Mouse (Mus musculus) limb, embryonic 10.5 days (tissue): ENCODE measurements around the gene Gm5136. TPM values are rescaled to one million over a fixed set of nuclear protein-coding genes. Genes with fewer than 3 reads are reported as not detected.

ENCODE experiments used
- DNase-seq: peaks from one replicate; pipeline ENCODE4 v3.0.0-alpha.2; 2017; ENCODE audit warnings: low spot score
- H3K27ac ChIP-seq: fragments of 300-500 bp; sonication (generic); 2 replicates; pipeline ENCODE4 v1.5.1; 2016; ENCODE audit warnings: mild to moderate bottlenecking
- H3K27me3 ChIP-seq: fragments of 300-500 bp; sonication (generic); 2 replicates; pipeline ENCODE4 v1.6.1; 2016; ENCODE audit warnings: low read depth, mild to moderate bottlenecking; ENCODE audit not compliant: poor library complexity, severe bottlenecking
- H3K36me3 ChIP-seq: fragments of 300-500 bp; sonication (generic); 2 replicates; pipeline ENCODE4 v1.6.1; 2016; ENCODE audit warnings: mild to moderate bottlenecking, moderate library complexity
- H3K4me1 ChIP-seq: fragments of 300-500 bp; sonication (generic); 2 replicates; pipeline ENCODE4 v1.6.1; 2016
- H3K4me3 ChIP-seq: fragments of 300-500 bp; sonication (generic); 2 replicates; pipeline ENCODE4 v1.5.1; 2016; ENCODE audit warnings: mild to moderate bottlenecking, moderate library complexity
- H3K9me3 ChIP-seq: fragments of 300-500 bp; sonication (generic); replicated peaks from 2 replicates; pipeline ENCODE4 v1.6.1; 2016; ENCODE audit warnings: mild to moderate bottlenecking
- WGBS: fragments of 180-500 bp; shearing (Covaris S2); methylation state at CpG from one replicate; pipeline ENCODE4 v1.1.7; 2016; 5-methylcytosine and 5-hydroxymethylcytosine counted together
- polyA plus RNA-seq: library from polyadenylated mRNA; unstranded; fragments of >200 nt; fragmentation: Nextera tagmentation; extraction: Ambion mirVana; gene quantifications from 2 replicates; pipeline ENCODE4 v1.2.1, GENCODE M21; 2016

Gm5136 gene
- polyA plus RNA-seq, result not detected in 2 replicates

GRCm38 (mm10) chr10:108699946-108700345 lies at the start of gene Gm5136:
Gm5136 (minus strand) TSS chr10:108700160.
- H3K27ac ChIP-seq, result no peak within 1 kb of the TSS
- DNase-seq, result no peak
- H3K36me3 ChIP-seq, result no peaks in the 10 kb centered on the region
- no peaks in the 10 kb centered on the region for H3K9me3 ChIP-seq
- 92% methylated on average over 9 of the region's 9 CpGs for WGBS
- no peaks in the 10 kb centered on the region for H3K4me1 ChIP-seq
- no peak within 1 kb of the TSS for H3K4me3 ChIP-seq
- no peaks in the 10 kb centered on the region for H3K27me3 ChIP-seq

- no peak overlapping the region for H3K4me3 ChIP-seq
- no peak overlapping the region for H3K27ac ChIP-seq
- H3K36me3 ChIP-seq, result no peaks in the 10 kb centered on the region
- H3K4me1 ChIP-seq, result no peaks in the 10 kb centered on the region
- 82% methylated on average over 2 of the region's 2 CpGs for WGBS
- no peaks in the 10 kb centered on the region for H3K9me3 ChIP-seq
- no peaks in the 10 kb centered on the region for H3K27me3 ChIP-seq
- DNase-seq, result no peak
These were observed 43.8 kb upstream of the Gm5136 start for GRCm38 (mm10) chr10:108743759-108744158.

GRCm38 (mm10) chr10:108733982-108734381 lies 34.0 kb upstream of the Gm5136 start:
- no peak for DNase-seq

GRCm38 (mm10) chr10:108728961-108729360 lies 29.0 kb upstream of the Gm5136 start:
- no peaks in the 10 kb centered on the region for H3K27me3 ChIP-seq
- no peak overlapping the region for H3K27ac ChIP-seq
- no peaks in the 10 kb centered on the region for H3K4me1 ChIP-seq
- no peaks in the 10 kb centered on the region for H3K9me3 ChIP-seq
- H3K36me3 ChIP-seq, result no peaks in the 10 kb centered on the region
- no peak for DNase-seq
- 85% methylated on average over 8 of the region's 8 CpGs for WGBS
- no peak overlapping the region for H3K4me3 ChIP-seq

More at GRCm38 (mm10) chr10:108733982-108734381, 34.0 kb upstream of the Gm5136 start:
- no peak overlapping the region for H3K4me3 ChIP-seq
- no peaks in the 10 kb centered on the region for H3K27me3 ChIP-seq
- WGBS, result 72% methylated on average over 2 of the region's 2 CpGs
- H3K27ac ChIP-seq, result no peak overlapping the region
- H3K36me3 ChIP-seq, result no peaks in the 10 kb centered on the region
- H3K9me3 ChIP-seq, result no peaks in the 10 kb centered on the region
- H3K4me1 ChIP-seq, result no peaks in the 10 kb centered on the region

GRCm38 (mm10) chr10:108726391-108726790 lies 26.4 kb upstream of the Gm5136 start:
- Histone ChIP-seq H3K27ac (no peak overlapping the region), H3K4me3 (no peak overlapping the region), H3K27me3 (no peaks in the 10 kb centered on the region), H3K36me3 (no peaks in the 10 kb centered on the region), H3K9me3 (no peaks in the 10 kb centered on the region), H3K4me1 (no peaks in the 10 kb centered on the region)
- 89% methylated on average over 4 of the region's 4 CpGs for WGBS
- no peak for DNase-seq

GRCm38 (mm10) chr10:108724878-108725277 lies 24.9 kb upstream of the Gm5136 start:
- Histone ChIP-seq H3K9me3 (no peaks in the 10 kb centered on the region), H3K27ac (no peak overlapping the region), H3K27me3 (no peaks in the 10 kb centered on the region), H3K4me1 (no peaks in the 10 kb centered on the region), H3K4me3 (no peak overlapping the region), H3K36me3 (no peaks in the 10 kb centered on the region)
- DNase-seq, result no peak
- 97% methylated on average over 3 of the region's 3 CpGs for WGBS

- no peaks in the 10 kb centered on the region for H3K27me3 ChIP-seq
- no peak overlapping the region for H3K4me3 ChIP-seq
- H3K4me1 ChIP-seq, result no peaks in the 10 kb centered on the region
- WGBS, result 76% methylated on average over 5 of the region's 5 CpGs
- no peak overlapping the region for H3K27ac ChIP-seq
- H3K9me3 ChIP-seq, result no peaks in the 10 kb centered on the region
- no peaks in the 10 kb centered on the region for H3K36me3 ChIP-seq
- no peak for DNase-seq
These were observed 10.6 kb upstream of the Gm5136 start for GRCm38 (mm10) chr10:108710514-108710913.

GRCm38 (mm10) chr10:108705658-108706057 lies 5.7 kb upstream of the Gm5136 start:
- Histone ChIP-seq H3K9me3 (no peaks in the 10 kb centered on the region), H3K36me3 (no peaks in the 10 kb centered on the region), H3K4me1 (no peaks in the 10 kb centered on the region), H3K27me3 (no peaks in the 10 kb centered on the region), H3K27ac (no peak overlapping the region), H3K4me3 (no peak overlapping the region)
- 82% methylated on average over 3 of the region's 3 CpGs for WGBS
- DNase-seq, result no peak

GRCm38 (mm10) chr10:108701361-108702128 lies 1.6 kb upstream of the Gm5136 start:
- H3K27ac ChIP-seq, result no peak overlapping the region
- H3K36me3 ChIP-seq, result no peaks in the 10 kb centered on the region
- no peaks in the 10 kb centered on the region for H3K9me3 ChIP-seq
- no peak for DNase-seq
- H3K4me1 ChIP-seq, result no peaks in the 10 kb centered on the region
- no peak overlapping the region for H3K4me3 ChIP-seq
- H3K27me3 ChIP-seq, result no peaks in the 10 kb centered on the region
- 90% methylated on average over 14 of the region's 14 CpGs for WGBS

GRCm38 (mm10) chr10:108697062-108697461 lies 2.9 kb downstream of the Gm5136 start:
- H3K36me3 ChIP-seq, result no peaks in the 10 kb centered on the region
- H3K4me3 ChIP-seq, result no peak overlapping the region
- H3K27ac ChIP-seq, result no peak overlapping the region
- no peak for DNase-seq
- H3K27me3 ChIP-seq, result no peaks in the 10 kb centered on the region
- no peaks in the 10 kb centered on the region for H3K9me3 ChIP-seq
- 74% methylated on average over 5 of the region's 5 CpGs for WGBS
- H3K4me1 ChIP-seq, result no peaks in the 10 kb centered on the region

GRCm38 (mm10) chr10:108690954-108691353 lies 9.0 kb downstream of the Gm5136 start:
- WGBS, result 76% methylated on average over 9 of the region's 9 CpGs
- no peaks in the 10 kb centered on the region for H3K9me3 ChIP-seq
- no peaks in the 10 kb centered on the region for H3K27me3 ChIP-seq
- no peaks in the 10 kb centered on the region for H3K36me3 ChIP-seq
- no peak for DNase-seq
- H3K4me3 ChIP-seq, result no peak overlapping the region
- H3K27ac ChIP-seq, result no peak overlapping the region
- H3K4me1 ChIP-seq, result no peaks in the 10 kb centered on the region

- Histone ChIP-seq H3K4me1 (no peaks in the 10 kb centered on the region), H3K4me3 (no peak overlapping the region), H3K36me3 (no peaks in the 10 kb centered on the region), H3K27me3 (no peaks in the 10 kb centered on the region), H3K9me3 (no peaks in the 10 kb centered on the region), H3K27ac (no peak overlapping the region)
- WGBS, result 91% methylated on average over 4 of the region's 4 CpGs
- DNase-seq, result no peak
These were observed 13.3 kb downstream of the Gm5136 start for GRCm38 (mm10) chr10:108686696-108687095.

- H3K36me3 ChIP-seq, result no peaks in the 10 kb centered on the region
- no peak overlapping the region for H3K4me3 ChIP-seq
- no peaks in the 10 kb centered on the region for H3K4me1 ChIP-seq
- no peaks in the 10 kb centered on the region for H3K9me3 ChIP-seq
- 74% methylated on average over 14 of the region's 14 CpGs for WGBS
- no peaks in the 10 kb centered on the region for H3K27me3 ChIP-seq
- no peak overlapping the region for H3K27ac ChIP-seq
- no peak for DNase-seq
These were observed 20.1 kb downstream of the Gm5136 start for GRCm38 (mm10) chr10:108679675-108680390.
